Mouse (Mus musculus) small intestine, adult 2 months (tissue): ENCODE results near the gene Slc24a4.

Experiments used
- CTCF ChIP-seq: fragments of 200-500 bp; IDR thresholded peaks from 2 replicates; pipeline ENCODE4 v1.5.1; 2012; ENCODE audit warnings: low read depth, mild to moderate bottlenecking, control low read depth, inconsistent platforms, low read length, moderate library complexity, mixed read lengths; ENCODE audit not compliant: insufficient replicate concordance, insufficient read length; ENCODE audit errors: extremely low read depth
- POLR2A ChIP-seq: fragments of 200-500 bp; IDR thresholded peaks from 2 replicates; pipeline ENCODE4 v1.6.1; 2012; ENCODE audit warnings: low read depth, mild to moderate bottlenecking, control low read depth, inconsistent platforms, low read length, moderate library complexity

- no peak for TF ChIP-seq CTCF
- TF ChIP-seq POLR2A = no peak
Measured at GRCm38 (mm10) chr12:102180371-102181074, 52.0 kb downstream of the Slc24a4 start.
